Mouse (Mus musculus) forebrain, embryonic 16.5 days (tissue): ENCODE measurements around the gene Gsta2. TPM values are rescaled to one million over a fixed set of nuclear protein-coding genes. Genes with fewer than 3 reads are reported as not detected.
A peak's percentile ranks its signal among the peaks of the same experiment; 100 is the strongest.

ENCODE experiments used
- ATAC-seq: fragments of 200-750 bp; cut with Nextera tagmentation; 2 replicates; pipeline ENCODE4 v1.8.0; 2017; ENCODE audit warnings: mild to moderate bottlenecking, moderate library complexity
- H3K27ac ChIP-seq: fragments of 300-500 bp; sonication (generic); 2 replicates; pipeline ENCODE4 v1.5.1; 2014; ENCODE audit warnings: low read length, control low read depth
- H3K27me3 ChIP-seq: fragments of 300-500 bp; sonication (generic); replicated peaks from 2 replicates; pipeline ENCODE4 v1.6.1; 2014; ENCODE audit warnings: low read length; ENCODE audit not compliant: control insufficient read depth, insufficient read depth
- H3K36me3 ChIP-seq: fragments of 300-500 bp; sonication (generic); 2 replicates; pipeline ENCODE4 v1.6.1; 2014; ENCODE audit not compliant: control insufficient read depth, insufficient read depth
- H3K4me1 ChIP-seq: fragments of 300-500 bp; sonication (generic); replicated peaks from 2 replicates; pipeline ENCODE4 v1.6.1; 2014; ENCODE audit warnings: low read length; ENCODE audit not compliant: control insufficient read depth, insufficient read depth
- H3K4me2 ChIP-seq: fragments of 300-500 bp; sonication (generic); 2 replicates; pipeline ENCODE4 v1.6.1; 2014; ENCODE audit warnings: mild to moderate bottlenecking, low read length, control low read depth
- H3K4me3 ChIP-seq: fragments of 300-500 bp; sonication (generic); replicated peaks from 2 replicates; pipeline ENCODE4 v1.5.1; 2014; ENCODE audit warnings: mild to moderate bottlenecking, low read length, control low read depth
- H3K9ac ChIP-seq: fragments of 300-500 bp; sonication (generic); replicated peaks from 2 replicates; pipeline ENCODE4 v1.6.1; 2014; ENCODE audit warnings: low read depth, low read length, control low read depth
- H3K9me3 ChIP-seq: fragments of 300-500 bp; sonication (generic); 2 replicates; pipeline ENCODE4 v1.6.1; 2016; ENCODE audit warnings: low read length; ENCODE audit not compliant: control insufficient read depth
- WGBS: fragments of 180-500 bp; shearing (Covaris S2); extraction: QIAGEN DNeasy Blood & Tissue Kit; methylation state at CpG from one replicate; pipeline ENCODE4 v1.1.7; 2014; 5-methylcytosine and 5-hydroxymethylcytosine counted together
- polyA plus RNA-seq: library from polyadenylated mRNA; unstranded; fragments of >200 nt; fragmentation: Nextera tagmentation; extraction: Ambion mirVana; gene quantifications from 2 replicates; pipeline ENCODE4 v1.2.1, GENCODE M21; 2015

Gene Gsta2
- not detected in 2 replicates for polyA plus RNA-seq

GRCm38 (mm10) chr9:78355611-78356010, at the start of gene Gsta2:
Gene Gsta2, minus strand, starts transcription at chr9:78355788.
- 89% methylated on average over 8 of the region's 8 CpGs for WGBS
- Histone ChIP-seq H3K27ac (no peak within 1 kb of the TSS), H3K4me1 (no peaks in the 10 kb centered on the region), H3K4me2 (no peak within 1 kb of the TSS), H3K36me3 (no peaks in the 10 kb centered on the region), H3K4me3 (no peak within 1 kb of the TSS), H3K9ac (no peak within 1 kb of the TSS), H3K27me3 (no peaks in the 10 kb centered on the region), H3K9me3 (no peaks in the 10 kb centered on the region)
- no peak for ATAC-seq

- no peak for ATAC-seq
- Histone ChIP-seq H3K27ac (no peak overlapping the region), H3K4me2 (no peak overlapping the region), H3K9ac (no peak overlapping the region), H3K27me3 (peaks cover 11% of the 10 kb centered on the region), H3K9me3 (no peaks in the 10 kb centered on the region), H3K4me3 (no peak overlapping the region), H3K36me3 (no peaks in the 10 kb centered on the region), H3K4me1 (no peaks in the 10 kb centered on the region)
- 92% methylated on average over 7 of the region's 7 CpGs for WGBS
Observed at GRCm38 (mm10) chr9:78401596-78401995, 46.0 kb upstream of the Gsta2 start.

GRCm38 (mm10) chr9:78400570-78400969, 45.0 kb upstream of the Gsta2 start:
- Histone ChIP-seq H3K9ac (no peak overlapping the region), H3K4me1 (peaks cover 7% of the 10 kb centered on the region), H3K27ac (no peak overlapping the region), H3K4me3 (no peak overlapping the region), H3K36me3 (no peaks in the 10 kb centered on the region), H3K27me3 (peaks cover 19% of the 10 kb centered on the region), H3K9me3 (no peaks in the 10 kb centered on the region), H3K4me2 (no peak overlapping the region)
- WGBS, result 93% methylated on average over 5 of the region's 5 CpGs
- ATAC-seq, result no peak

- 61% methylated on average over 9 of the region's 9 CpGs for WGBS
- no peak for ATAC-seq
- Histone ChIP-seq H3K36me3 (no peaks in the 10 kb centered on the region), H3K27me3 (peaks cover 40% of the 10 kb centered on the region), H3K4me3 (no peak overlapping the region), H3K27ac (no peak overlapping the region), H3K9me3 (no peaks in the 10 kb centered on the region), H3K4me2 (no peak overlapping the region), H3K9ac (no peak overlapping the region), H3K4me1 (peaks cover 9% of the 10 kb centered on the region)
Observed at GRCm38 (mm10) chr9:78396517-78396916, 40.9 kb upstream of the Gsta2 start.

- no peaks in the 10 kb centered on the region for H3K36me3 ChIP-seq
- H3K27me3 ChIP-seq, result peaks cover 40% of the 10 kb centered on the region
- H3K9me3 ChIP-seq, result no peaks in the 10 kb centered on the region
- peaks cover 9% of the 10 kb centered on the region for H3K4me1 ChIP-seq
- WGBS, result 3% methylated on average over 73 of the region's 93 CpGs
- peak within 1 kb of the TSS; percentile 30; the same call in 1 of the 2 replicates for H3K9ac ChIP-seq
- H3K4me2 ChIP-seq, result peak within 1 kb of the TSS; percentile 58
- peak; percentile 97 for ATAC-seq
- H3K27ac ChIP-seq, result no peak within 1 kb of the TSS
- peak within 1 kb of the TSS; percentile 46 for H3K4me3 ChIP-seq
Observed at GRCm38 (mm10) chr9:78395630-78396351, 40.2 kb upstream of the Gsta2 start, which contains the start of gene Ddx43. Gene Ddx43, plus strand, starts transcription at chr9:78395777.

GRCm38 (mm10) chr9:78395244-78395629, 39.6 kb upstream of the Gsta2 start:
- Histone ChIP-seq H3K36me3 (no peaks in the 10 kb centered on the region), H3K4me1 (peaks cover 9% of the 10 kb centered on the region), H3K9me3 (no peaks in the 10 kb centered on the region), H3K4me3 (peak overlapping the region; percentile 46), H3K27ac (no peak overlapping the region), H3K4me2 (peak overlapping the region; percentile 58), H3K27me3 (peaks cover 40% of the 10 kb centered on the region), H3K9ac (no peak overlapping the region)
- WGBS, result 37% methylated on average over 11 of the region's 11 CpGs
- ATAC-seq, result no peak; the same call in 1 of the 2 replicates

GRCm38 (mm10) chr9:78394602-78395001, 39.0 kb upstream of the Gsta2 start:
- Histone ChIP-seq H3K36me3 (no peaks in the 10 kb centered on the region), H3K9ac (no peak overlapping the region), H3K4me3 (no peak overlapping the region), H3K4me2 (no peak overlapping the region), H3K9me3 (no peaks in the 10 kb centered on the region), H3K27me3 (peaks cover 40% of the 10 kb centered on the region), H3K4me1 (peaks cover 9% of the 10 kb centered on the region), H3K27ac (no peak overlapping the region)
- no peak for ATAC-seq
- 61% methylated on average over 7 of the region's 7 CpGs for WGBS

GRCm38 (mm10) chr9:78393741-78394140, 38.2 kb upstream of the Gsta2 start:
- Histone ChIP-seq H3K36me3 (no peaks in the 10 kb centered on the region), H3K4me1 (peaks cover 9% of the 10 kb centered on the region), H3K27me3 (peaks cover 40% of the 10 kb centered on the region), H3K9ac (no peak overlapping the region), H3K27ac (no peak overlapping the region), H3K4me3 (no peak overlapping the region), H3K4me2 (no peak overlapping the region), H3K9me3 (no peaks in the 10 kb centered on the region)
- no peak for ATAC-seq
- 91% methylated on average over 10 of the region's 10 CpGs for WGBS

- H3K27ac ChIP-seq, result no peak overlapping the region
- 67% methylated on average over 5 of the region's 5 CpGs for WGBS
- ATAC-seq, result no peak
Observed at GRCm38 (mm10) chr9:78389981-78390380, 34.4 kb upstream of the Gsta2 start.

More at GRCm38 (mm10) chr9:78389981-78390380, 34.4 kb upstream of the Gsta2 start:
- peaks cover 15% of the 10 kb centered on the region for H3K27me3 ChIP-seq
- H3K9ac ChIP-seq, result no peak overlapping the region
- H3K9me3 ChIP-seq, result no peaks in the 10 kb centered on the region
- no peaks in the 10 kb centered on the region for H3K36me3 ChIP-seq
- H3K4me3 ChIP-seq, result no peak overlapping the region
- no peaks in the 10 kb centered on the region for H3K4me1 ChIP-seq
- H3K4me2 ChIP-seq, result no peak overlapping the region
